Mouse (Mus musculus): ENCODE results near the gene Runx1.

Runx1 gene

DNA sequence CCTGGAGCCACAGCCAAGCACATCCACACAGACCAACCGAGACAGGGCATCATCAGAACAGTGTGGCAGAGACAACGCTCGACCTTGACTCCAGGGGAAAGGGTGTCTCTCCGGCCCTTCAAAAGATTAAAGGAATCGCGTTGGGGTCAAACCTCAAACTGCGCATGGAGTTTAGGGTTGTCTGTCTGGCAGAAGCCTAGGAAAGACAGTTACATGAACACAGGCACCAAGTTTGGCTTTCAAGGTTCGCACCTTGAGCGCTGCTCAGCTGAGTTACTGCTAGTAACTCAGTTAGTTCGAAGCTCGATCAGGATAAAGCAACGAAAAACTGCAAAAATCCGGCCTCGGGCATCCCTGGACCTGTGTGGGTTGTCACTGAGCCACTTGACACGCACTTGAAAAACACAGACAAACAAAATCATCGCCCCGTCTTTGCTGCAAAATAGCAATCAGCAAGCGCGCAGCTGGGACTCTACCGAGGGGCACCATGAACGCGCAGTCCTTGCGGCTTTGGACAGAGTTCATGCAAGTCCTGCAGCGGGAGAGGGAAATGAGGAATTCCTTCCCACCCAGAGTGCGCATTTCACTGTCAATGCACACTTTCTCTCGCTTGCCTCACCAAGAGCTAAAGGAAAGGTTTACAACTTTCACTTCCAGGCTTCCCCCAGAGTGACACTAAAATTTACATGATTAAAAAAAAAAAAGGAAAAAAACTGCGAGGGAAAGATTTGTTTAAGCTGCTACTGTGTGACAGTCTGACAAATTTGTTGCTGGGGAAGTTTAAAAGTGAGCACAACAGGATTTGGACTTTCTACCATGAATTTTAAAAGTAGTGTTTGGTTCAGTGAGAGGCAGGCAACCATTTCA, 126.2 kb downstream of the Runx1 start:
- DNase-seq (ENCODE audit: low read depth, low spot score) = no peak

GRCm38 (mm10) chr16:92698612-92698998, 127.3 kb downstream of the Runx1 start:
- peak; percentile 73 for DNase-seq (ENCODE audit: low read depth, low spot score)

DNA sequence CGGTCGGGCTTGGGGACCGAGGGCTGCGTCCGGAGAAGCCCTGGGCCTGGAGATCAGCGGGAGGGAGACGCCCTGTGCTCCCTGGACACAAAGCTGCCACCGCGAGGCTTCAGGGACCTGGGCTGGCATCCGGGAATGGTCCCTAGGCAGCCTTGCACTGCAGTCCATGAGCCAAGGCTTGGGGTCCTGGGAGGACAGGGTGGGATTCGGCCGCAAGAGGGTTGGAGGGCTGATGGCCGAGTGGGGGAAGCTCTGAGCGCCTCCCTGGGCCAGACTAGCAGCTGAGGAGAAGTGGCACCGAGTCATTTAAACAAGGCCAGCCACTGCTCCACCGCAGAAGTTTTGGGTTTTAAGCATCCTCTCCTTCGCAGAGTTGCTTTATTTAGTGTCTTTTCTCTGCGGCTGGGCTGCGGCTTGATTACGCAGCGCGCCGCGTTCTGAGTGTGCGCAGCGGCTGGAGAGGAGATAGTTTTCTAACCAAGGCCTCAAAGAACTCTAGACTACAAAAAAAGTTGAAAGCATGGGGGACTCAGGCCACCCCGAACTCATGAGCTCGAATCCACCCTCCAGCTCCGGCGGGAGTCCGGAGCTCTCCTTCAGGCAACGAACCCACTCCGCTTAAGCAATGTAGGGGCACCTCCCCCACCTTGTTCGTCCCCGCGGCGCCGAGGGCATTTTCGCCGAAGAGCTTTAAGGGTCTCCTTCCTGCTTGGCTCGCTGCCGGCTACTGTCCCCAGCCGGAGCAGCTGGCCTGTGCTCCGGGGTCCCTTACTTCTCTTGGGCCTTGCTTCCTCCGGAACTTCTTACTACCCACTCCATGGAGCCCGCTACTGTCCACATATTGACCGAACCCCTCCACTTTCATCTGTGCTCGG, 128.0 kb downstream of the Runx1 start:
- peak; percentile 10 for DNase-seq (ENCODE audit: low read depth, low spot score)

GRCm38 (mm10) chr16:92697227-92697736, 128.7 kb downstream of the Runx1 start:
- DNase-seq (ENCODE audit: low read depth, low spot score) = peak; percentile 57

GRCm38 (mm10) chr16:92696411-92697015, 129.4 kb downstream of the Runx1 start:
- DNase-seq (ENCODE audit: low read depth, low spot score) = peak; percentile 43

DNA sequence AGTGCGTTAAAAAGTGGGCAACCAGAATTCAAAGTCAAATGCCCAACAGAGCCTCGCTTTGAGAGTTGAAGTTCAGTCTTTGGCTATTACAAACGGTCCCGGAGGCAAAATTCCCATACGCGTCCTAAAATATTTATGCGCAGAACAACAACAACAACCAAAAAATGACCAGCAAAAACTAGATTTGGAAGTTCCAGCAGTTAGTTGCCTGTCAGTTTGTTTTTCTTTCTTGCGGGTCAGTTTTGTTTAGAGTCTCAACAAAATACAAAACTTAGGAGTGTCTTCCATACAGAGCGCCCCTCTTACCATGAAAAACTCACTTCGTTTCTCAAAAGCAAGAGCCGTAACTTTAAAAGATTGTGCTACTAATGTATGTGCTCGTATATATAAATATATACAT, 130.0 kb downstream of the Runx1 start:
- no peak for DNase-seq (ENCODE audit: low read depth, low spot score)

DNA sequence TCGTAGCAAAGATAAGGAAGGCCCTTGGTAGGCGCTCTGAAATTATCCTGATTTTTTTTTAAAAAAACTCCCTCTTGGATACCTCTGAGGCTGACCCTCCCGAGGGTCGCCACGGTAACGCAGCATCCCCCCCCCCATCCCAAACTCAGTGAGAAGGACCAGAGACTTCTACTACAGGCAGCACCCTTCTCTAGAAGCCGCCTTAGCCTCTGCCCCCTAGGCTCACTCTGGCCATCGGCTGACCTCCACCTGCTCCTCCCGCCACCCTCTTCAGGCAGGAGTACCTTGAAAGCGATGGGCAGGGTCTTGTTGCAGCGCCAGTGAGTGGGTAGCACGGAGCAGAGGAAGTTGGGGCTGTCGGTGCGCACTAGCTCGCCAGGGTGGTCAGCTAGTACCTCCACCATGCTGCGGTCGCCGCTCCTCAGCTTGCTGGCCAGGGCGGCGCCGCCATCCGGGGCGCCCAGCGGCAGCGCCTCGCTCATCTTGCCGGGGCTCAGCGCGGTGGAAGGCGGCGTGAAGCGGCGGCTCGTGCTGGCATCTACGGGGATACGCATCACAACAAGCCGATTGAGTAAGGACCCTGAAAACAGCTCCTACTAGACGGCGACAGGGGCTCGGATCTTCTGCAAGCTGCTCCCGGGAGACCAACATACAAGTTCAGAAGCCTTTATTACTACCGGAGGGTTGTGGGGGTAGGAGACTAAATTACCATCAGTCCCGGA, 130.6 kb downstream of the Runx1 start:
- no peak for DNase-seq (ENCODE audit: low read depth, low spot score)

- DNase-seq (ENCODE audit: low read depth, low spot score) = no peak
Measured at GRCm38 (mm10) chr16:92694496-92695106, 131.3 kb downstream of the Runx1 start.

GRCm38 (mm10) chr16:92690759-92691158, 135.2 kb downstream of the Runx1 start:
- no peak for DNase-seq (ENCODE audit: low read depth, low spot score)

DNA sequence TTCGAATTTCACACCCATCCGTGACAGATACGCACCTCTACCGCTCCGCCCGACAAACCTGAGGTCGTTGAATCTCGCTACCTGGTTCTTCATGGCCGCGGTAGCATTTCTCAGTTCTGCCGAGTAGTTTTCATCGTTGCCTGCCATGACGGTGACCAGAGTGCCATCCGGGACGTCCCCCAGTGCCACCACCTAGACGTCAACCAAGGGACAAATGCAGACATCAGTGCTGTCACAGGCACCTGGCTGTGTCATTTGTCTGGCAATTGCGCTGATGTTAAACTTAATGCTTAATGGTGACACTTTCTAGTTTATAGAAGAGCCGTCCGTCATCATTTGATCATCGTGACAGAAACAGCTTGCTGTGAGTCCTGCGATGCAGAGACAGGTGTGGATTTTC, 137.0 kb downstream of the Runx1 start:
- DNase-seq (ENCODE audit: low read depth, low spot score) = no peak

DNA sequence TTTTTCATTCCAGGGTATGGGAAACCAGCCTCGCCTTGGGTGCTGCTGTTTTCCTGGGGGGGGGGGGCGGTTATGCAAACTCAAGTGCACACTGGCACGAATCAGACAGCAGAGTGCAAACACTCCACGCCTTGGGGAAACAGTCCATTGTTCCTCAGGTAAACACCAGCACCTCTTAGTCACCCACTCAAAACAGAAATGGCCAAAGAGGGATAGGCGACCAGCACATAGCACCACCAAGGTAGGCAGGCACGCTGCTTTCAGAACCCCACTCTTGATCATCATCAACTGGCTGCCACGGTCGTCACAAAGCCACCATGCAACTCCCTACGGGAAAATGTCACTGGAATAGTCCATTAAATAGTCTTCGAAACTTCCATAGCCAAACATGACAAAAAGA, 139.0 kb downstream of the Runx1 start:
- DNase-seq (ENCODE audit: low read depth, low spot score) = no peak

GRCm38 (mm10) chr16:92685766-92686315, 140.1 kb downstream of the Runx1 start:
- DNase-seq (ENCODE audit: low read depth, low spot score) = no peak

DNA sequence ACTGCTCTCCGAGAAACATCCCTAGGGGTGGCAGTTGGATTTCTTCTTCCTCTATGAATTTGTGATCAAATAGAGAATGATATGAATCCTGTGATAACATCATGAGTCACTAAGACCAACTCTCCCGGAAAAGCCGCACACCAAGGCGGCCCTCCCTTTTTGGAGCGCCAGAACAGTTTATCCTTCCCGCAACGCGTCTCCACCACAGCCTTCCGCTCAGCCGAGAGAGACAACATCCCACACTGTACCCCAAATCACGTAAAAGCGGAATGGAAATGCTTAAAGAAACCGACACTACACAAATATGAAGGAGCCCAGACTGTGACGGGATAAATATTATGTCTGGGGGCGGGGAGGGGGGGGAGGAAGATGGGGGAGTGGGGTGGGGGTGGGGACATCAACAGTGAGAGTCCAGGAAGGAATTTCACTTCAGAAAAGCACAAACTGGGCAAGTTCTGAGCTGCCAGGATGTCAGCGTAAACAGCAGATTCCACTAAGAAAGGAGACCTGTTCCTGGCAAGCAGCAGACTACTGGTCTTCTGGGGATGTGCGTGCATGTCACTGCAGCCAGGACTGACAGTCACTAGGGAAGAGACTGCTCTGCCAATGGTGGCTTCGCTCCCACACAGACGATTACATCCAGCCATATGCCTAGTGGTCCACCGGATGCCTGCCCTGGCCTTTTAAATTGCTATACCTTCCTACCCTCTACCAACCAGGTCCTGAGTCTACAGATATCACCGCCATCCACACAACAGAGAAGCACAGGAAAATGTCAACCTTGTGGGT, 141.3 kb downstream of the Runx1 start:
- no peak for DNase-seq (ENCODE audit: low read depth, low spot score)

DNA sequence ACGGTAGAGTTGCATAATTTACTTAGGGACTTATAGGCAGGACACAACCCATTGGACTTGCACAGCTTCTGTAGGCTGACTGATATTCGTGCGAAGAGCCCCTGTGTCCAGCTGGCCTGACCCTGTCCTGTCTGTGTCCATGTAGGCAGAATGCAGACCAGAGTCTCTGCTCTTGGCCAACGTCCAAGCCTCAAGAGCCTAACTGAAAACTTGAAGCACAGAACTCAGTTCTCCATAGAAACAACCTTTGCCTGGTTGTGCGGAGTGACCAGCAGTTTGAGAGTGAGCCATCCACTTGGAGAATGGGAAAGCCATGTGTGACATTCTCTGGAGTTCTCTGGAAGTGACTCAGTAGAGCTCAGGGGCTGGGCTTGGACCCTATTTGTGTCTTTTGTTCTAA, 149.3 kb downstream of the Runx1 start:
- DNase-seq (ENCODE audit: low read depth, low spot score) = no peak

DNA sequence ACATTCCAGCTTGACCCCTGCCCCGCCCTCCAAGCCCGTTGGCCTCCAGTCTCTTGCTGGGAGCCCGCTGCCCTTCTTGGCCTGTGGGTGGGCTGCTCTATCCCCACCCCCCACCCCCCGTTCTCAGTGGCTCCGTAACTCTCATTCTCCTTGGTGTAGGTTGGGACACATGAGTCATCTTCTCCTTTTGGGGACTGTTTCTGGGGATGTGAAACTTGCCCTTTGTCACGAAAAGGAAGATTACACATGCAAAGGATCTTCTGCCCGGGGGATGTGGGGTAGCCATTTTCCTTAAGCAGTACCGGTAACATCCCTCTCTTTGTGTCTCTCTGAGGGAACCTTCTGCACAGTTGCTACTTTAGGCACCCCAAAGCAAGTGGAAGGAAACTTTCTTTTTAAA, 150.3 kb downstream of the Runx1 start:
- DNase-seq (ENCODE audit: low read depth, low spot score) = peak; percentile 47

GRCm38 (mm10) chr16:92674916-92675450, 151.0 kb downstream of the Runx1 start:
- DNase-seq (ENCODE audit: low read depth, low spot score) = no peak

DNA sequence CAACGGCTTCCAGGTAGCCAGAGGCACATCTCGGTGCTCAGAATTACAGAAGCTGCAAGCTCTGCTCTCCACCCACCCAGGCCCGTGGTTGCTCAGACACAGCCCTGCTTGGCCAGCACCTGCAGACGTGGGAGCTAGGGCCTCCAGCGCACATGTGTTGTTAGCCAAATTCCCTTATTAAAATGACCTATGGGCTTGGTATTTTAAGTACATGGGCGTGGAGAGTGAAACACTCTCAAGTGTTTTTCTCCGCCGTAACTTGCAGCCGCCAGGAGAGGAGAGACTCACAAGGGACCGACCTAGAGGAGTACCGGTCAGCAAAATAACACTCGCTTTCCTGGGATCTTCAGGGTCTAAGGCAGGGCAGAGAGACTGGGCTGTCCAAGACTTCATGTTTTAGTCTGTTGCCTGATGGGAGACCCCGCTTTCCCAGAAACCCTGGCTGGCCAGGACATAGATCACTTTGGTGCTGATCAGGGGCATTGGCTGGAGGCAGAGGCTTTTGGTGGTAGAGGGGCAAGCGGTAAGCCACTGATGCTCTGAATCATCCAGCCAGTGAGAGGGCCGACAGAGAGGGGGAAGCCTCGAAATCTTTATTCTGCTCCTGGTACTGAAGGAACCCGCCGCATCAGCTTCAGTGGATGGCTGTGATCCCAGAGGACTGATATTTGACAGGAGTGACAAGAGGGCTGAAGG, 151.7 kb downstream of the Runx1 start:
- DNase-seq (ENCODE audit: low read depth, low spot score) = no peak

DNA sequence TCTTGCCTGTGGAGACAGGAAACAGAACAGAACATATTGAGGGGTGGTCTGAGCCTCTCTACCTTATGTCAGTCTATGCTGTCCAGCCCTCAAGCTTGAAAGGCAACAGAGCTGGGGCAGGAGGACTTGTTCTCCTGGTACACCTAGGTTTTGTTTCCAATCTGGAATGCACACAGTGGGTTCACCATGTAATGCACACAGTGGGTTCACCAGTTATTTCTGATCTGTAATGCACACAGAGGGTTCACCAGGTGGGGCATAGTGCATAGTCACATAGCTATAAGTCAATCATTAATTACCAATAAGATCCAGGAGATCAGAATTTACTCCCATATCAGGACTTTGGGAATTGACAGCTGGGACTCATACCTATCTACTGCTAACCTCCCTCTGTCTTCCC, 157.1 kb downstream of the Runx1 start:
- DNase-seq (ENCODE audit: low read depth, low spot score) = no peak

DNA sequence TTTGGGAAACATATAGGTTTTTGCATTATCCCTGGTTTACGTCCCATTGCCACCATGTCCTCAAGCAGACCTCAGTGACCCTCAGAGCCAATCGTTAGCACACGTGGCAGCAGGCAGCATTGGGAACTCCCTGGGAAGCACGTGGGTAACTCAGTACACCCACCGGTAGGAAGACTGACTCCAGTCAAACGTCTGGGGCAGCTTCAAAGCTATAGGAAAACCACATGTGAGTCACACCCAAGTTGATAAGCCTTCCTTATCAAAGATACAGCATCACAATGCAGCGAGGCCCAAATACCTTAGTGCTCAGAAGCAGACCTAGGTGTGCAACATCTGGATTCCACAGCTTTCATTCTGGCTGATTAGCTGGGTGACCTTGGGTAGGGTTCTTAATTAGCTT, 164.2 kb downstream of the Runx1 start:
- DNase-seq (ENCODE audit: low read depth, low spot score) = no peak

Data from brain, adult 2 months (tissue).